Mouse (Mus musculus) ovary, adult 18-20 months (tissue): Measurements from ENCODE around the gene Plcl2.
"Not testable (repeated sequence)": the region's sequence is repeated elsewhere in the genome, so short reads cannot be mapped to it uniquely, and the experiment has no call there.

Experiments used
- DNase-seq: peaks from one replicate; pipeline ENCODE4 v3.0.0; 2022; ENCODE audit warnings: low spot score, mixed read lengths

The Plcl2 gene

DNA sequence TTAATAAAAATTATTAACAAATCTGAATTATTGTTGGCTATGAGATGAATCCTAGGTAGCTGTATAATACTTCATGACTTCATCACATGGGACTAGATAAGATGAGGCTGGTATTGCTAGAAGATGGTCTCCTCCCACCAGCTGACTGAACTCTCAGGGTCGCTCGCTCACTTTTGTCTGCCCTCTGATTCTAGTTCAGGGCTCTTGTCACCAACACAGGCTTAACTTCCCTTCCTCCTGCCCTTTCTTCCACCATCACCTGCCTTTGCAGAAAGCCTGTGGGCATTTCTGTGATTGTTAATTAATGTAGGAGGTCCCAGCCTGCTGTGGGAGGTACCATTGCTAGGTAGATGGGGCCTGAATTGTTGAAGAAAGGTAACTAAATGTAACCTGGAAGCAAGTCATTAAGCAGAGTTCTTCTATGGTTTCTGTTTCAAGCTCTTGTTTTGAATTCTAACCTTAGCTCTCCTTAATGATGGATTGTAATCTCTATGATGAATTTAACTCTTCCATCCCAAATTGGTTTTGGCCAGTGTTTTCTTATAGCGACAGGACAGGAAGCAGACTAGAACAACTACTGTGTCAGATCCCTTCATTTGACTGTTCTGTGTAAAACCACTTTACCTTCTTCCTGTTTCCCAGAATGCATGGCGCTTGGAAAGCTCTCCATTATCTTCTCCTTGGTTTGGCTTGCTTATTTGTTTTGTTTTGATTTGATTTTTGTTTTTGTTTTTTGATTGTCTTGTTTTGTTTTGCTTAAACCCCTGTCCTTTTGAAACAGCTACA is 27.4 kb downstream of the Plcl2 start:
- DNase-seq = no peak

GRCm38 (mm10) chr17:50537786-50538185 is 28.6 kb downstream of the Plcl2 start:
- DNase-seq = no peak

- no peak for DNase-seq
Observed at GRCm38 (mm10) chr17:50544860-50545259, 35.7 kb downstream of the Plcl2 start.

GRCm38 (mm10) chr17:50545274-50545673 is 36.1 kb downstream of the Plcl2 start:
- no peak for DNase-seq

DNA sequence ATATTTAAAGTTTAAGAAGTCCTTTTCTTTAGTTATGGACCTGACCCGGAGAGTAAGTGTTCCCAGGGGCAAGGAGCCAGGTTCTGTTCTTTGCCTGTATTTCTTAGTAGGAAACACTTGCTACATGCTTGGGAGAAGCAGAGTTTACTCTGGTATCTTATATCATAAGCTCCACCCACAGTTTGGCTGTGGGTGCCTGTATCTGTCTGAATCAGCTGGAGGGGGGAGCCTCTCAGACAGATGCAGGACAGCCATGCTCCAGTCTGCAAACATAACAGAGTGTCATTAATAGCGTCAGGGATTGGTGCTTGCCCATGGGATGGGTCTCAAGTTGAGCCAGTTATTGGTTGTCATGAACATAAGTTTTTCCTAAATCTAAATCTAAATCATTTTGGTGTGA is 42.9 kb downstream of the Plcl2 start:
- DNase-seq = no peak

- no peak for DNase-seq
Observed at GRCm38 (mm10) chr17:50557566-50558238, 48.5 kb downstream of the Plcl2 start.

GRCm38 (mm10) chr17:50558239-50558625 is 49.0 kb downstream of the Plcl2 start:
- DNase-seq = no peak

- no peak for DNase-seq
Observed at GRCm38 (mm10) chr17:50565376-50566123, 56.3 kb downstream of the Plcl2 start.

DNA sequence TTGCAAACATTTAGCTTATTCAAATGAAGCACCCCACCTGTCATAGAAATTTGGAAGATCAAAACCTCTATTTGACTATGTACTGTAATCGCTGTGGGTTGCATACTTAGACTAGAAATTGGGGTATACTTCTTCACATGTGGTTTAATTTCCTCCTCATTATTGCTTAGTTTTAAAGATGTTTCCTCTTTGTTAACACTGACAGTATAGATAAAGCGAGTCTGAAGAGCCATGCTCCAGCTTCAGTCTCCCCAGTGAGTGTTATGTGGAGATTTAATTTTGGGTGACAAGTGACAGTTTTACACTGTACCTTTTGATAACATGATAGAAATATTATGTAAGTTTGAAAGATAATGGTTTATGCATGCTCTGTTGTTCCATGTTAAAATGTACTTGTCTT is 59.6 kb downstream of the Plcl2 start:
- DNase-seq = no peak

DNA sequence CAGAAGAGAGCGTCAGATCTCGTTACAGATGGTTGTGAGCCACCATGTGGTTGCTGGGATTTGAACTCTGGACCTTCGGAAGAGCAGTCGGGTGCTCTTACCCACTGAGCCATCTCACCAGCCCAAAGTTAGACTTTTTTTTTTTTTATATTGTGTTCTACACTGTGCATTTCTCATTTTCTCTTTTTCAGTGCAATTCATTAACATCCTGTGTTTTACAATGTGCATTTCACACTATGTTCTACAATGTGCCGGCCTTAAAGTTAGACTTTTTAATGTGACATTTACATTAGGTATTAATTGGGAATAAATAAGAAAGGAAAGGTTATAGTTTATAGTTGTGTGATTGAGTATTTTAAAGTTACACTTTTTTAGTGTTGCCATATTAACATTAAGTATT is 61.0 kb downstream of the Plcl2 start:
- DNase-seq = not testable (repeated sequence)

GRCm38 (mm10) chr17:50570681-50571398 is 61.6 kb downstream of the Plcl2 start:
- no peak for DNase-seq

DNA sequence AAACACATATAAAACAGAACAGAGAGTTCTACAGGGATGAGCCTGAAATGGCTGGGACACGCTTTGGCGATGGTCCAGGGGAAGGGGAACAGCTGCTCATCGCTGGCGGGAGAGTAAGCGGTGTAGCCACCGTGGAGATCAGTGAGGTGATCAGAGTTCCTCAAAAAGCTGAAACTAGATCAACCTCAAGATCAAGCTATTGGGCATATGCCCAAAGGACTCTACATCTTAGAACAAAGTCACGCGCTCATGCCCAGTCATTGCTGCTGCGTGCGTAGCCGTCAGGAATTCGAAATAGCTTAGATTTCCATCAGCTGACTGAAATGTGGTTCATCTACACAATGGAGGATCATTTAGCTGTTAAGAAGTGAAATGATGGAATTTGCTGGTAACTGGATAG is 65.0 kb downstream of the Plcl2 start:
- no peak for DNase-seq

DNA sequence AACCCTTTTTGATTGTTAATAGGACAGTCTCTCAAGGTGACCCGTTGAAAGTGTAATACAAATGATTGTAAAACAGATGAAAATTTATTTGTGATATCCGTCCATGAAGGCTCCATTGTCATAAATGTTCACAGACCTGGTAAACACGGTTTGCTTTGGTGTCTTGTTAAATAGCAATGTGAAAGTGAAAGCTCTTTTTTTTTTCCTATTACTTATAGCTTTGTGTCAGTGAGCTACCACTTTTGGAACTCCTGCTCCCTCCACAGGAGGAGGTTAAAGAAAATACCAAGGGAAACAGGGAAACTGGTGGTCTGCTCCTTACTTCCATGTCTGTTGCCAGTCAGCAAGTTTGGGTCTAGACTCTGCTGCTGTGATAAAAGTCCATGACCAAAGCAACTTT is 71.2 kb downstream of the Plcl2 start:
- no peak for DNase-seq

- DNase-seq = no peak
Observed at GRCm38 (mm10) chr17:50586834-50587233, 77.6 kb downstream of the Plcl2 start.

DNA sequence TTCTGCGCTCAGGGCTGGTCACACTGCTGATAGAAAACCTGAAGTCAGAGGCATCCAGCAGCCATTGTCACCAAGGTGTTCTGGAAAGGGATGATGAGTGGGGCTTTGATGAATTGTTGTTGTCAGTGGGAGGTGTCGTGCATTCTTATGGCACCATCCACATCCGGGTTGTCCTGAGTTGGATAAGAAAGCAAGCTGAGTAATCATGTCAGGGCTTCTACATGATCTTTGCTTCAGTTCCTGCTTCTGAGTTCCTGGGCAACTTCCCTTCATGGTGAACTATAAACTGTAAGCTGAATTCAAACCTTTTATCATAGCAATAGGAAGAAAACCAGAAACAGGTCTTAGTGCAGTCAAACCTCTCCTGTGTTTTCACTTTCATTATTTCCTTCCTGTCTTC is 78.7 kb downstream of the Plcl2 start:
- no peak for DNase-seq

GRCm38 (mm10) chr17:50600178-50600577 is 91.0 kb downstream of the Plcl2 start:
- DNase-seq = no peak

DNA sequence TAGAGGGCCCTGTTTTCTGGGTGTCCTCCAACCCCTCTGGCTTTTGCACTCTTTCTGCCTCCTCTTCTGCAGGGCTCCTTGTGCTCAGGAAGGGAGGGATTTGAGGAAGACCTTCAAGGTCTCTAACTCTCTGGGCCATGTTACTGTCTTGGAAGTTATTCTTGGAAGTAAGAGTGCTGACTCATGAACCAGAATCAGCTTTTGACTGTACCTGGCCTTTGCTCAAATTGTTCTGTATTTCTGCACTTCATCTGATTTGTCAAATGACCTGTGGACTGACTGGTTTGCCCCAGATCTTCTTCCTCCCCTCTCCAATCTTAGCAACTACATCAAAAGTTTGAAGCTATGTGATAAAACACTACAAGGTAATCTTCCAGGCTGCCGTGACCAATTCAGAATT is 91.5 kb downstream of the Plcl2 start:
- no peak for DNase-seq

DNA sequence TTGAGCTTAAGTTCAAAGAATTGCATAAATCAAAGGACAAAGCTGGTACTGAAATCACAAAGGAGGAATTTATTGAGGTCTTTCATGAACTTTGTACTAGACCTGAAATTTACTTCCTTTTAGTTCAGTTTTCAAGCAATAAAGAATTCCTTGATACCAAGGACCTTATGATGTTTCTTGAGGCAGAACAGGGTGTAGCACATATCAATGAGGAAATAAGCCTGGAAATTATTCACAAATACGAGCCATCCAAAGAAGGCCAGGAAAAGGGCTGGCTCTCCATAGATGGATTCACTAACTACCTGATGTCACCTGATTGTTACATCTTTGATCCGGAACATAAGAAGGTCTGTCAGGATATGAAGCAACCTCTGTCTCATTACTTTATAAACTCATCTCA is 97.7 kb downstream of the Plcl2 start:
- DNase-seq = no peak

- no peak for DNase-seq
Observed at GRCm38 (mm10) chr17:50609908-50610307, 100.7 kb downstream of the Plcl2 start.

- DNase-seq = no peak
Observed at GRCm38 (mm10) chr17:50620794-50621537, 111.8 kb downstream of the Plcl2 start.

GRCm38 (mm10) chr17:50621996-50622395 is 112.8 kb downstream of the Plcl2 start:
- no peak for DNase-seq

GRCm38 (mm10) chr17:50625584-50625983 is 116.4 kb downstream of the Plcl2 start:
- no peak for DNase-seq
